Mouse (Mus musculus): Measurements from ENCODE around the gene Mtcl1. TPM values are rescaled to one million over a fixed set of nuclear protein-coding genes. Genes with fewer than 3 reads are reported as not detected.
A peak's percentile ranks its signal among the peaks of the same experiment; 100 is the strongest.

The Mtcl1 gene
- polyA plus RNA-seq, 1 experiment from 2014 or later, result 27.7 TPM

DNA sequence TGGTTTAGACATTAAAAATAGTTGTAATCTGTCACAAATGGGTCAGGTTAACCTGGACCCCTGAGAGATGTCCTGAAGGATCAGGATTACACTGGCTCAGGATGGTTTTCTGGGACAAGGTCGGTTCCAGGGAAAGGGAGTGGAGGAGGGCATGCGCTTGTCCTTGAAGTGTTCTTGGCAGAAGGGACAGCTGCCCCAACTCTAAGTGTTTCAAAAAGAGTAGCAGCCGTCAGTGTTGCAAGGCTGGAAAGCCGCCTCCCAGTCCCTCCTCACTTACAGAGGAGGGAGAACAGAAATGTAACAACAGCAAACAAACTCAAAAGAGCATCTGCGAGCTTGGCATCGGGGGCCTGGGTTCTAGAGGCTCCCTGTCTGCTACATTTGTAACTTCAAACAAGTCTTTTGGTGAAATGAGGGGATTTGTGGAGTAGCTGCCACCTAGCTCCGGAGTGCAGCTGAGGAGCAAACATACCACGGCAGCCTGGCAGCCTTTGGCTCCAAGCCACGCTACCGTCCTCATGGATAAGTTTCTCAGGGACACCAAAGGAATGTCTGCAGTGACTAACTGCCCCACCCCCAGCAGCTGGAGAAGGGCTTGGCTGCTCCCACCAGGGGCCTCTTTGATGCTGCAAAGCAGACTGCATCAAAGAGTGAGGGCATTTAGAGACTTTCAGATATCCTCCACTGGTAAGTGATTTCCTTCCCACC, 44.5 kb downstream of the Mtcl1 start:
- WGBS, result 17% methylated on average over 10 of the region's 10 CpGs

DNA sequence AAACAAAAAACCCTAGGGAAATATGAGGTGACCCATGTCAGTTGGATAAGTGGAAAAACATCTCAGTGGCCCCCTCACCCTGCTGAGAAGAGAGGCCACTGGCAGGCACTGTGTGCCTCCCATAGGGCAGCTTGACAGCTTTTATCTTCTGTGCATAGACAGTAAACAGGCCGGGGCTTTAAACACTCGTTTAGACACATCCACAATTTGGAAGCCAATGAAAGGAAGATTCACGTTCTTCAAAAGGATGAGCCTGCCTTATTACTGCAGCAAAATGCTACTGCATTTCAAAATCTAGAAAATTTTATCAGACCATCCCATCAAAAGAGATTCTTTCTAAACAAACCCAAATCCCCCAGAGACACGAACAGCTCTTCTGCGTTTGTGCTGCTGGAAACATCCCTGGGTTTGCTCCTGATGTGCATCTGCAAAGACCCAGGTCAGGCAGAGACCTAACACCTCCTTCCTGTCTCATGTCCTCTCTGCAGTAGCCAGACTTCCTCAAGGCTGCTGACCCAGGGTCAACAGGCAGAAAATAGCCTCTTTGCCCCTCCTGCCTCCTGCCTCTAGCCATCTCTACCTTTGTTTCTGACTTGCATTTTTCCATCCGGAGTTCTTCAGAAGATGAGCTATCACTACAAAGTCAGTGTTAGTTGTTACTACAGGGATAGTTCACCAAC, 46.6 kb downstream of the Mtcl1 start:
- Histone ChIP-seq H3K9ac (replicated peaks) (no peak overlapping the region), H3K27ac (replicated peaks) (0 out of 2 replicates have a peak overlapping the region, but pooled peaks have one; percentile 35), H3K36me3 (no peaks in the 10 kb centered on the region), H3K4me1 (peaks cover 49% of the 10 kb centered on the region), H3K9me3 (replicated peaks) (no peaks in the 10 kb centered on the region), H3K4me3 (replicated peaks) (no peak overlapping the region), H3K27me3 (replicated peaks) (no peaks in the 10 kb centered on the region), H3K4me2 (no peak overlapping the region)
- WGBS, result 18% methylated on average over 6 of the region's 6 CpGs
- ATAC-seq (ENCODE audit: low FRiP score), result no peak

More for the DNA sequence above, 44.5 kb downstream of the Mtcl1 start:
- peaks cover 5% of the 10 kb centered on the region; the same call in 1 of the 2 replicates for H3K36me3 ChIP-seq
- peaks cover 50% of the 10 kb centered on the region for H3K4me1 ChIP-seq
- no peaks in the 10 kb centered on the region for H3K9me3 ChIP-seq (replicated peaks)
- H3K9ac ChIP-seq (replicated peaks), result no peak overlapping the region
- H3K4me2 ChIP-seq, result peak overlapping the region; percentile 9; the same call in 1 of the 2 replicates
- H3K27me3 ChIP-seq (replicated peaks), result no peaks in the 10 kb centered on the region
- H3K27ac ChIP-seq (replicated peaks), result no peak overlapping the region; the same call in 1 of the 2 replicates
- H3K4me3 ChIP-seq (replicated peaks), result no peak overlapping the region
- ATAC-seq (ENCODE audit: low FRiP score), result peak; percentile 37; the same call in 1 of the 2 replicates

DNA sequence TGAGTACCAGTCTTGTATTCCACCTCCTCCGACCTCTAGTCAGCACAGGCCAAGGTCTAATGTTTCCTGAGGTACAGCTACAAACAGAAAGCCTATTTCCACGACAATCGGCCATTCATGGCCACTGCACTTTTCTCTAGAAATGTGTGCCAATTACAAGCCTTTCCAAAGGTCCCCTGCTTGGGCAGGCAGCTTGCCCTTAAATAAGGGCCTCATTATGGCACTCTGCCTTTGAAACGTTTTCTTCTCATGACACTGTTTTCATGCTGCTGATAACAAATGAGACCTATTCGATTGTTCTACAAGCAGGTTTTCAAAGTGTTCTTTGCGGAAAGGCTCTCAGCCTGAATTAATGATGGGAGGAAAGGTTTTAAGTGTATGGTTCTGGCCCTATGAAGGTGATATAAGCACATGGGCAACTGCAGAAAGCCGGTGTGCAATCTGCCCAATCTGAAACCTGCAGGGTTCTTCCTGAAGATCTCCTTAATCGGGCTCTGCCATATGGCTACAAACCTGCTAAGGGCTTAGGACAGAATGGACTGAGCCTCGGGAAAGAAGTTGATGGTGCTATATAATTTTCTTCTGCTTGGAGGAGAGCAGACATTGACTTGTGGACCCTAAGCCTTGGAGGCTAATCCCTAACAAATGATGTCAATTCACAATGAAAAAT, 47.8 kb downstream of the Mtcl1 start:
- WGBS, result 21% methylated on average over 9 of the region's 9 CpGs
- H3K4me2 ChIP-seq, result no peak overlapping the region
- peaks cover 39% of the 10 kb centered on the region for H3K4me1 ChIP-seq
- H3K27ac ChIP-seq (replicated peaks), result peak overlapping the region; percentile 58; the same call in 1 of the 2 replicates
- no peaks in the 10 kb centered on the region for H3K9me3 ChIP-seq (replicated peaks)
- H3K36me3 ChIP-seq, result no peaks in the 10 kb centered on the region
- no peak for ATAC-seq (ENCODE audit: low FRiP score)
- no peaks in the 10 kb centered on the region for H3K27me3 ChIP-seq (replicated peaks)
- H3K4me3 ChIP-seq (replicated peaks), result no peak overlapping the region
- no peak overlapping the region for H3K9ac ChIP-seq (replicated peaks)

GRCm38 (mm10) chr17:66399780-66400179, 49.8 kb downstream of the Mtcl1 start:
- peaks cover 27% of the 10 kb centered on the region for H3K4me1 ChIP-seq
- no peak overlapping the region for H3K4me3 ChIP-seq (replicated peaks)
- H3K27me3 ChIP-seq (replicated peaks), result no peaks in the 10 kb centered on the region
- 74% methylated on average over 4 of the region's 4 CpGs for WGBS
- H3K36me3 ChIP-seq, result no peaks in the 10 kb centered on the region
- no peak overlapping the region for H3K9ac ChIP-seq (replicated peaks)
- no peak for ATAC-seq (ENCODE audit: low FRiP score)
- H3K9me3 ChIP-seq (replicated peaks), result no peaks in the 10 kb centered on the region
- H3K4me2 ChIP-seq, result no peak overlapping the region
- no peak overlapping the region for H3K27ac ChIP-seq (replicated peaks)

DNA sequence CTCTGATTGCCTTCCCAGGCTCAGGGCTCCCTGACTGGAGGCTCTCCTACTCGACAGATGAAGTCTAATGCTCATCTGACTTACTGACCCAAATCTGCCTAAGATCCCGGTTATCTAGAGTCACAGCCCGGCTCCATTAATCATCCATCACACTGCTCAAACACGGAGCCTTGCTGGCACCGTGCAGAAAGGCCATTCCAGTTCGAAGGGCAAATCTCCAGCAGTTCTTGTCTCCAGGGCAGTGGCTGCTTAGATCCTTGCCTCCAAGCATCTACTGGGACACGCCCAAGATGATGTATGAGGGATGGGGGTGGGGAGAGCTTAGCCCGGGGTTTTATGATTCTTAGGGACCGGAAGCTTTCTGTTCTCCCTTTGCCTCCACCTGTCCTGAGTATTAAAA, 55.0 kb downstream of the Mtcl1 start:
- H3K27ac ChIP-seq (replicated peaks), result no peak overlapping the region
- no peak overlapping the region for H3K4me2 ChIP-seq
- no peak overlapping the region for H3K9ac ChIP-seq (replicated peaks)
- ATAC-seq (ENCODE audit: low FRiP score), result no peak
- H3K4me1 ChIP-seq, result peaks cover 6% of the 10 kb centered on the region
- H3K36me3 ChIP-seq, result no peaks in the 10 kb centered on the region
- WGBS, result 52% methylated on average over 9 of the region's 9 CpGs
- H3K27me3 ChIP-seq (replicated peaks), result no peaks in the 10 kb centered on the region
- no peaks in the 10 kb centered on the region for H3K9me3 ChIP-seq (replicated peaks)
- H3K4me3 ChIP-seq (replicated peaks), result no peak overlapping the region

- Histone ChIP-seq H3K27me3 (replicated peaks) (no peaks in the 10 kb centered on the region), H3K27ac (replicated peaks) (0 out of 2 replicates have a peak overlapping the region, but pooled peaks have one; percentile 20), H3K4me1 (no peaks in the 10 kb centered on the region; the same call in 1 of the 2 replicates), H3K4me2 (no peak overlapping the region), H3K9ac (replicated peaks) (no peak overlapping the region), H3K4me3 (replicated peaks) (no peak overlapping the region), H3K9me3 (replicated peaks) (no peaks in the 10 kb centered on the region), H3K36me3 (peaks cover 12% of the 10 kb centered on the region; the same call in 1 of the 2 replicates)
- 86% methylated on average over 4 of the region's 4 CpGs for WGBS
- no peak for ATAC-seq (ENCODE audit: low FRiP score)
These were observed 61.2 kb downstream of the Mtcl1 start for GRCm38 (mm10) chr17:66388307-66388706.

- H3K36me3 ChIP-seq, result peaks cover 21% of the 10 kb centered on the region
- 80% methylated on average over 6 of the region's 6 CpGs for WGBS
These were observed 68.2 kb downstream of the Mtcl1 start for GRCm38 (mm10) chr17:66381338-66381737.

DNA sequence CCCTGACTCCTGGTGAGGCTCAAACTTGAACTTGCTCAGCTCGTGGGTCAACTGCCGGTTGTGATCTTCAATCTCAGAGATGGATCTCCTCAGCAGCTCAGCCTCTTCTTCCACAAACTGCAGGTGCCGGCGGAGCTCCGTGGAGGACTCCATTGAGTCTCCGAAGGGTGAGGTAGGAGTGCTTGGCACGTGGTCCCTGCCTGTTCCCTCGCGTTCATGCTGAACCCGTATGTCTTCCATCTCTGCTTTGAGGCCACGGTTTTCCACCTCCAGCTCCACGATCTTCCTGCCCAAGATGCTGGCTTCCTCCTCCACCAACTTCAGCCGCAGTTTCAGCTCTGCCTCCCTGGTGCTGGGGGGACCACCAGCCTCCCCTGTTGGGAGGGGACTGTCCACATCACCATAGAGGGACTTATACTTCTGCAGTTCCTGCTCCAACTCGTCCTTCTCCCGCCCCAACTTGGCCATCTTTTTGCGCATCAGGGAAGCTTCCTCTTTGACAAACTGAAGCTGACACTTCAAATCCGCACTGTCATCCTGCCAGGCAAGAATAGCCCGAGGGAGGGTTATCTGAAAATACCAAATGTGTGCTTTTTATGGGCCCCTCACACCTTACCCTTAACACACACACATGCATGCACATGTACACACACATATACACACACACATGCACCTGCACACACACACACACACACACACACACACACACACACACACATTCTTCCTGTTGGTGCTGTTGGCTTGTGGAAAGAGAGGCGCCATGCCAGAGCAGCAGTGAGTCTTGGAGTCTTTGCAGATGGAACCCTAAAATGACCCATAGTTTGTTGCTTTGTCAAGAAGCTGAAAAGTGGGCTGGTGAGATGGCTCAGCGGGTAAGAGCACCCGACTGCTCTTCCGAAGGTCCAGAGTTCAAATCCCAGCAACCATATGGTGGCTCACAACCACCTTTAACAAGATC, 69.4 kb downstream of the Mtcl1 start:
- Histone ChIP-seq H3K27me3 (replicated peaks) (no peaks in the 10 kb centered on the region), H3K9ac (replicated peaks) (no peak overlapping the region), H3K36me3 (peaks cover 22% of the 10 kb centered on the region), H3K9me3 (replicated peaks) (no peaks in the 10 kb centered on the region), H3K4me1 (no peaks in the 10 kb centered on the region; the same call in 1 of the 2 replicates), H3K4me3 (replicated peaks) (no peak overlapping the region), H3K27ac (replicated peaks) (no peak overlapping the region), H3K4me2 (no peak overlapping the region)
- no peak for ATAC-seq (ENCODE audit: low FRiP score)
- WGBS, result 95% methylated on average over 22 of the region's 22 CpGs

More at GRCm38 (mm10) chr17:66381338-66381737, 68.2 kb downstream of the Mtcl1 start:
- no peak overlapping the region for H3K9ac ChIP-seq (replicated peaks)
- H3K4me3 ChIP-seq (replicated peaks), result no peak overlapping the region
- H3K4me1 ChIP-seq, result no peaks in the 10 kb centered on the region
- no peaks in the 10 kb centered on the region for H3K27me3 ChIP-seq (replicated peaks)
- ATAC-seq (ENCODE audit: low FRiP score), result no peak
- no peak overlapping the region for H3K27ac ChIP-seq (replicated peaks)
- no peak overlapping the region for H3K4me2 ChIP-seq
- no peaks in the 10 kb centered on the region for H3K9me3 ChIP-seq (replicated peaks)

GRCm38 (mm10) chr17:66379308-66379707, 70.2 kb downstream of the Mtcl1 start:
- 95% methylated on average over 24 of the region's 24 CpGs for WGBS

GRCm38 (mm10) chr17:66378127-66378526, 71.4 kb downstream of the Mtcl1 start:
- Histone ChIP-seq H3K4me1 (peaks cover 7% of the 10 kb centered on the region; the same call in 1 of the 2 replicates), H3K27ac (replicated peaks) (no peak overlapping the region), H3K36me3 (peaks cover 10% of the 10 kb centered on the region), H3K9ac (replicated peaks) (no peak overlapping the region), H3K27me3 (replicated peaks) (no peaks in the 10 kb centered on the region), H3K4me2 (no peak overlapping the region), H3K9me3 (replicated peaks) (no peaks in the 10 kb centered on the region), H3K4me3 (replicated peaks) (no peak overlapping the region)
- WGBS, result 97% methylated on average over 17 of the region's 17 CpGs
- ATAC-seq (ENCODE audit: low FRiP score), result no peak

More at GRCm38 (mm10) chr17:66379308-66379707, 70.2 kb downstream of the Mtcl1 start:
- Histone ChIP-seq H3K27me3 (replicated peaks) (no peaks in the 10 kb centered on the region), H3K27ac (replicated peaks) (no peak overlapping the region), H3K4me1 (peaks cover 7% of the 10 kb centered on the region; the same call in 1 of the 2 replicates), H3K9me3 (replicated peaks) (no peaks in the 10 kb centered on the region), H3K9ac (replicated peaks) (no peak overlapping the region), H3K36me3 (peaks cover 16% of the 10 kb centered on the region), H3K4me2 (no peak overlapping the region), H3K4me3 (replicated peaks) (no peak overlapping the region)
- ATAC-seq (ENCODE audit: low FRiP score), result no peak
